Comparison of ENCODE assay signal across 12 mouse cellular contexts in the genomic region with DNA sequence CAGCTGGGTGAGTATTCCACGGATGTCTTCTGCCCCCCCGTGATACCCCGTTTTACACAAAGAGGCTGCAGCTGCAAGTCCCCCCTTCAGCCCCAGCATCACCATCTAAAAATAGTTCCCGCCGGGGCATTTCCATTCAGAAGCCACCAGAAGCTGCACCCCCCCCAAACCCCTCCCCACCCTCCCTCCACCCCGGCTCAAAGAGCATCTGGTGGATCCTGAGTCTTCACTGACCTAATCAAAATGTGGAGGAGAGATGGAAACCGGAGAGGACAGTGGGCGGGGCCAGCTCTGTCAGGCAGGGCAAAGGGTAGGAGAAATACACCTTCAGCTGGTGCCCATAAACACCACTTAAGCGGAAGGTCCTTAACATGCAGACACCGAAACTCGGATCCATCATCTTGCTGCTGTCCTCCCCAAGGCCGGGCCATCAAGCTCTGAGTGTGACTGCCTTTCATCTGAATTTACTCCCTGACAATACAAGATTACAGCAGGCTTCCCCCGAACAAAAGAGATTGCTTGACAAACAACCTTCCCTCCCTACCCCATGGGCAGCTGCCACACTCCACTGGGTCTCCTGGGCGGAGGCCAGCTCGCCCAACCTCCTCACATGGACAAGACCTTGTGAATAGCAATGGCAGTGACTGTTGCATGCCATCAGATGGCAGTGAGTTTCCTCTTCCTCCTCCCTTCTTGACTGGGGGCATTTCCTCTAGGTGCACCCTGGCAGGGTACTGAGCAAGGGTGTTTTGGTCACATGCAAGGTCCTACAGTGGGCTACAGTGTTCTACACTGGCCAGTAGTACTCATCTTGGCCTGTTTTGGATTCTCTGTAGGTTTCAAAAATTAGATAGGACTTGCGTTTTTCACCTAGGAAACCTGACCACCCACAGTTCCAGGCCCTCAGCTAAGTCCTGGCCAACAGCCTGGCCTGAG. TPM values are rescaled to one million over a fixed set of nuclear protein-coding genes. Genes with fewer than 3 reads are reported as not detected.
DNase-seq lines count a peak whose midpoint lies in the region; ATAC-seq and TF ChIP-seq lines count a peak whose summit lies in the region.
"Had no signal": no experiment of that assay in that cellular context is flagged by ENCODE, and none has a peak within 500 bp of the region (broad histone marks: within the 10 kb centered on the region; RNA-seq: fewer than 3 reads in every experiment).

No protein-coding gene starts in this region.

- no peak for DNase-seq in heart, adult 2 months
- no peak for DNase-seq in heart, adult 8-10 months (ENCODE audit: low spot score)
- peak; percentile 58 for DNase-seq in forebrain, embryonic 14.5 days (ENCODE audit: low spot score)
- peak; percentile 94 for DNase-seq in kidney, postnatal 0 days (ENCODE audit: low spot score)
- DNase-seq in MN1 (ENCODE audit: low spot score): no peak
- no peak for DNase-seq in urinary bladder, postnatal 36 days (ENCODE audit: low spot score in 2 of 2)
- DNase-seq in right cerebral cortex, postnatal 14 days: no peak
- DNase-seq: heart, postnatal 10 days had no signal

- H3K27ac ChIP-seq in heart, adult 2 months: no peak overlapping the region
- H3K27ac ChIP-seq in forebrain, embryonic 14.5 days (ENCODE audit: low read depth, low read length): peak overlapping the region; percentile 24; the same call in 1 of the 2 replicates
- peak overlapping the region; percentile 44; the same call in 1 of the 2 replicates for H3K27ac ChIP-seq in kidney, postnatal 0 days
- no peak overlapping the region for H3K27ac ChIP-seq in neural tube, embryonic 13.5 days (replicated peaks)
- H3K27ac ChIP-seq: embryonic facial prominence, embryonic 12.5 days; liver, embryonic 14.5 days had no signal

- H3K36me3 ChIP-seq in heart, adult 2 months (ENCODE audit: control insufficient read depth, insufficient read depth, low read length): no peaks in the 10 kb centered on the region
- H3K36me3 ChIP-seq in forebrain, embryonic 14.5 days (ENCODE audit: control insufficient read depth, insufficient read depth, low read length): no peaks in the 10 kb centered on the region
- H3K36me3 ChIP-seq in kidney, postnatal 0 days (ENCODE audit: insufficient read depth, low read length): no peaks in the 10 kb centered on the region
- no peaks in the 10 kb centered on the region for H3K36me3 ChIP-seq in neural tube, embryonic 13.5 days
- H3K36me3 ChIP-seq: embryonic facial prominence, embryonic 12.5 days had no signal

- no peak for TF ChIP-seq EP300 in heart, adult 2 months (IDR thresholded peaks at IDR 0.05; ENCODE audit: insufficient read depth, low read depth, low read length)

- WGBS in heart, adult 2 months: 51% methylated on average over 16 of the region's 16 CpGs
- WGBS in forebrain, embryonic 14.5 days: 22% methylated on average over 16 of the region's 16 CpGs
- WGBS in kidney, postnatal 0 days: 12% methylated on average over 16 of the region's 16 CpGs
- 14% methylated on average over 16 of the region's 16 CpGs for WGBS in neural tube, embryonic 13.5 days

- no peaks in the 10 kb centered on the region for H3K27me3 ChIP-seq in heart, adult 2 months (ENCODE audit: control insufficient read depth, insufficient read depth, low read length)
- H3K27me3 ChIP-seq in forebrain, embryonic 14.5 days (replicated peaks; ENCODE audit: control insufficient read depth, insufficient read depth, low read length): no peaks in the 10 kb centered on the region
- H3K27me3 ChIP-seq in kidney, postnatal 0 days (ENCODE audit: insufficient read depth, low read length): no peaks in the 10 kb centered on the region
- H3K27me3 ChIP-seq in neural tube, embryonic 13.5 days: peaks cover 18% of the 10 kb centered on the region; the same call in 1 of the 2 replicates
- H3K27me3 ChIP-seq: embryonic facial prominence, embryonic 12.5 days had no signal

- H3K4me1 ChIP-seq in heart, adult 2 months (ENCODE audit: control insufficient read depth, insufficient read depth, low read length): no peaks in the 10 kb centered on the region
- peaks cover 11% of the 10 kb centered on the region for H3K4me1 ChIP-seq in forebrain, embryonic 14.5 days (ENCODE audit: control insufficient read depth, insufficient read depth, low read length)
- H3K4me1 ChIP-seq in kidney, postnatal 0 days (replicated peaks; ENCODE audit: insufficient read depth, low read length): 0 out of 2 replicates have a peak, but pooled peaks cover 3% of the 10 kb centered on the region
- H3K4me1 ChIP-seq in neural tube, embryonic 13.5 days (replicated peaks): peaks cover 19% of the 10 kb centered on the region

- H3K4me2 ChIP-seq in forebrain, embryonic 14.5 days (ENCODE audit: low read length): peak overlapping the region; percentile 9; the same call in 1 of the 2 replicates
- peak overlapping the region; percentile 18; the same call in 1 of the 2 replicates for H3K4me2 ChIP-seq in kidney, postnatal 0 days (ENCODE audit: low read length)
- 0 out of 2 replicates have a peak overlapping the region, but pooled peaks have one; percentile 0 for H3K4me2 ChIP-seq in neural tube, embryonic 13.5 days
- H3K4me2 ChIP-seq: embryonic facial prominence, embryonic 12.5 days had no signal

- ATAC-seq in forebrain, embryonic 14.5 days: peak; percentile 68
- peak; percentile 90 for ATAC-seq in kidney, postnatal 0 days (replicated peaks; ENCODE audit: low FRiP score, low read depth)
- peak; percentile 81 for ATAC-seq in neural tube, embryonic 13.5 days (ENCODE audit: low read depth)
- ATAC-seq: activated CD4-positive, CD25-positive, alpha-beta regulatory T cell, adult 4 months had no signal

- no peaks in the 10 kb centered on the region for H3K9me3 ChIP-seq in forebrain, embryonic 14.5 days (replicated peaks; ENCODE audit: control insufficient read depth, low read length)
- H3K9me3 ChIP-seq in kidney, postnatal 0 days (replicated peaks; ENCODE audit: low read length): no peaks in the 10 kb centered on the region
- H3K9me3 ChIP-seq in neural tube, embryonic 13.5 days: no peaks in the 10 kb centered on the region
- H3K9me3 ChIP-seq: embryonic facial prominence, embryonic 12.5 days had no signal

- TF ChIP-seq POLR2A in heart, adult 2 months (IDR thresholded peaks at IDR 0.05; ENCODE audit: insufficient read depth, low read depth, low read length): no peak

- peak; percentile 16; the same call in 1 of the 2 replicates for TF ChIP-seq CTCF in heart, adult 2 months (IDR thresholded peaks at IDR 0.05)
- peak; percentile 51 for TF ChIP-seq CTCF in kidney, postnatal 0 days (IDR thresholded peaks at IDR 0.05; ENCODE audit: low read depth)

- no peaks in the 10 kb centered on the region for H3K79me2 ChIP-seq in heart, adult 2 months (replicated peaks; ENCODE audit: control insufficient read depth, insufficient read depth, low read length)

- intact Hi-C loops in heart, adult 2 months (cut with DNase I): no loop called here

- no peak overlapping the region for H3K9ac ChIP-seq in heart, adult 2 months (ENCODE audit: low read depth, low read length)
- H3K9ac ChIP-seq in forebrain, embryonic 14.5 days (ENCODE audit: low read length): no peak overlapping the region
- no peak overlapping the region for H3K9ac ChIP-seq in kidney, postnatal 0 days (ENCODE audit: low read depth, low read length)
- H3K9ac ChIP-seq in neural tube, embryonic 13.5 days: no peak overlapping the region
- H3K9ac ChIP-seq: embryonic facial prominence, embryonic 12.5 days; liver, embryonic 14.5 days had no signal

- H3K4me3 ChIP-seq in heart, adult 2 months: no peak overlapping the region
- H3K4me3 ChIP-seq in forebrain, embryonic 14.5 days (ENCODE audit: low read depth, low read length): no peak overlapping the region
- H3K4me3 ChIP-seq in kidney, postnatal 0 days (replicated peaks; ENCODE audit: low read depth, low read length): no peak overlapping the region
- no peak overlapping the region for H3K4me3 ChIP-seq in neural tube, embryonic 13.5 days
- H3K4me3 ChIP-seq: embryonic facial prominence, embryonic 12.5 days had no signal

RNA-seq across cellular contexts. Expression of a gene that starts 32.3 kb away (rescaled TPM):
- total RNA-seq in heart, adult 2 months (2021): not detected
- polyA plus RNA-seq in heart, adult 2 months (2012; rRNA removed): not detected in 2 replicates
- total RNA-seq in heart, adult 8-10 months (2022): not detected
- 0.11 TPM in 1 of 2 replicates, not detected in the other for polyA plus RNA-seq in forebrain, embryonic 14.5 days (2014; fragmentation: Nextera tagmentation; extraction: Ambion mirVana)
- 1.0 and 1.3 TPM in 2 replicates for polyA plus RNA-seq in kidney, postnatal 0 days (2015; fragmentation: Nextera tagmentation; extraction: Ambion mirVana)
- polyA plus RNA-seq in neural tube, embryonic 13.5 days (2015; fragmentation: Nextera tagmentation; extraction: Ambion mirVana): not detected in 2 replicates
- total RNA-seq: heart, postnatal 10 days had no signal

RNA-seq across cellular contexts. Expression of a gene that starts 39.2 kb away (rescaled TPM):
- 100 to 1,000 TPM; 215 to 241 TPM for total RNA-seq in heart, adult 2 months (2021)
- 144 and 181 TPM in 2 replicates for polyA plus RNA-seq in heart, adult 2 months (2012; rRNA removed)
- 100 to 1,000 TPM; 218 to 255 (median 237) TPM for total RNA-seq in heart, adult 8-10 months (2022)
- polyA plus RNA-seq in forebrain, embryonic 14.5 days (2014; fragmentation: Nextera tagmentation; extraction: Ambion mirVana): 509 and 677 TPM in 2 replicates
- 467 and 534 TPM in 2 replicates for polyA plus RNA-seq in kidney, postnatal 0 days (2015; fragmentation: Nextera tagmentation; extraction: Ambion mirVana)
- polyA plus RNA-seq in neural tube, embryonic 13.5 days (2015; fragmentation: Nextera tagmentation; extraction: Ambion mirVana): 520 and 589 TPM in 2 replicates

Comparison
In these comparisons a context has a peak if more than half of its experiments do, and no peak if none do; other contexts are left out.
1. DNase-seq: peak in forebrain, embryonic 14.5 days (single experiment) and kidney, postnatal 0 days (single experiment); none in heart, adult 2 months (0 of 2), heart, adult 8-10 months (single experiment), MN1 (single experiment), urinary bladder, postnatal 36 days (0 of 2) and right cerebral cortex, postnatal 14 days (single experiment).
2. H3K27ac ChIP-seq: peak in forebrain, embryonic 14.5 days (single experiment) and kidney, postnatal 0 days (single experiment); none in heart, adult 2 months (single experiment) and neural tube, embryonic 13.5 days (single experiment).
3. Peak in every context shown above with its lines, with median percentiles within 50 percentile points of each other: ATAC-seq and H3K4me2 ChIP-seq.